Mouse (Mus musculus): ENCODE data around the gene Plcl2. TPM values are rescaled to one million over a fixed set of nuclear protein-coding genes. Genes with fewer than 3 reads are reported as not detected.

Gene Plcl2
- polyA plus RNA-seq, 1 experiment: 11.5 TPM

DNA sequence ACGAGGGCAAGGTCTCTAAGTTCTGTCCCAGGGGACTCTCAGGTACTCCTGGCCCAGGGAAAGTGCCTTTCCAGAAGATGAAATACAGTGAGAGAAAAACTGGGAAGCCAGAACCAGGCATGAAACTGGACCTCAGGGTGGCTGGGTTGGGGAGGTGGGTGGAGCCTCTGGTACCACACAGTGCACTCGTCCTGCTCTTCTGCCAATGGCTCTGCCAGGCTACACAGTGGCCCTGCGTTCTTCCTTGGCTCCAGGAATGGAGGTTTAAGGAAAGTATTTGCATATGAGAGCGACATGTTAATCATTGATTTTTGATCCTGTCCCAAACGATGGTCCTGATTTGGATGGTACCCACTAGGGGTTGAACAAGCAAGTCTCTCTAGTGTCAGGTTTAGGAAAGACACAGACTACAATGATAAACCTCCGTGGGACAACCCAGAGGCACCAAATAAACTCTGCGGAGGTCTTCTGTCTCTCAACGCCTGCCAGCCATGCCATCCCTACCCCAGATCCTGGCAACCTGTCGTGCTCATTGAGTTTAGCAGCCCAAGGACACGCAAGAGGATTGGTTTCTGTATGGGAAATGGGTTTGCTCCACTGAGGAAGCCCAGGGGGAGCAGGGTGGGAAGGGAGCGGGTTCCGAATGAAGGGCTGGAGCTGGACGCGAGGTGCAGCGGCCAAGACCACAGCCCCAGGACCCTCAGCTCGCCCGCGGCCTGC is 988 bp upstream of the Plcl2 start:
- WGBS: 31% methylated on average over 18 of the region's 18 CpGs
- no peak for DNase-seq (ENCODE audit: low read depth in 1 of 2, low spot score in 2 of 2)
- TF ChIP-seq CTCF (IDR thresholded peaks at IDR 0.05; ENCODE audit: extremely low read depth, insufficient read depth, insufficient read length, insufficient replicate concordance) (no peak), POLR2A (IDR thresholded peaks at IDR 0.05; ENCODE audit: low read depth, low read length) (no peak)
- H3K36me3 ChIP-seq (ENCODE audit: control insufficient read depth, insufficient read depth, low read length): no peaks in the 10 kb centered on the region
- no peaks in the 10 kb centered on the region for H3K27me3 ChIP-seq (ENCODE audit: control insufficient read depth, insufficient read depth, low read length)
- peak overlapping the region; percentile 92 for H3K27ac ChIP-seq (ENCODE audit: insufficient read depth, low read length)
- peak overlapping the region; percentile 79 for H3K4me3 ChIP-seq (ENCODE audit: extremely low read depth, insufficient read depth, insufficient read length)
- H3K4me1 ChIP-seq (ENCODE audit: control insufficient read depth, insufficient read depth, insufficient read length): peaks cover 9% of the 10 kb centered on the region

DNA sequence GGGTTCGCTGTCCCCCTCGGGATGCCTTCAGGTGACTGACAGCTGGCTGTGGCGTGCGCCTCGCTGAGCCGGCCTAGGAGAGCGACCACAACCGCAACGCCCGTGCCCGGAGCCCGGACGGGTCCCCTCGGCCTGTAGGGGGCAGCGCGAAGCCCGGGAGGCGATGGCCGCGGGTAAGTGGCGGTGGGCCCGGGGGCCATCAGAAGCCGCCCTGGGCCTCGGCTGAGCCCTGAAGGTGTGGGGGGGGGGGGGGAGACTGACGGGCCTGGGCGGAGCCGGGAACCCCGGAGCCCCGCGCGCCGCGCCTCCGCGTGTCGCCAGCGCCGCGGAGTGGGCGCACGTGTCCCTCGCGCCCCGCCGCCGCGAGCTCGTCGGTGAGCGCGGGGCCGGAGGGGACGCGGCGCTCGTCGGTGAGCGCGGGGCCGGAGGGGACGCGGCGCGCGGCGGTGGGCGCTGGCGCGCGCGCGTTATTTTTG is 390 bp upstream of the Plcl2 start:
- under 1% methylated on average over 44 of the region's 72 CpGs for WGBS
- peak in 1 of 2 experiments; percentile 78 for DNase-seq (ENCODE audit: low read depth in 1 of 2, low spot score in 2 of 2)
- peak overlapping the region; percentile 92 for H3K27ac ChIP-seq (ENCODE audit: insufficient read depth, low read length)

DNA sequence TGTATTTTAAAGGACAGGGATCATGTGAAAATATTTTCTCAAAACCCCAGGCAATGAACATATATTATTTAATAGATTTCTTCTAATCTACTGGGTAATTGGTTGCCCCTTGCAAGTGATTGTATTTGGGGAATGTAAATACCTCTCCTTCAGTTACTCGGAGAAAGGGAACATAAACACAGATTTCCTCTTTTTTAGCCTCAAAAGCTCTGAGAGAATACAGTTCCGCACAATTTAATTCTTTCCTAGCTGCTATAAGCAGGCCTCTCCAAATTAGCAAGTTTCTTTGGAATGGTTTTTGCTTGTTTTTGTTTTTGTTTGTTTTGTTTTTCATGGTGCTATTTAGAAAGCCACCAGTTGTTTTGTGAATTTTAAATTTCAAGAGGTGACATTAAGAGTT is 1.1 kb downstream of the Plcl2 start:
- Histone ChIP-seq H3K4me3 (ENCODE audit: extremely low read depth, insufficient read depth, insufficient read length) (peak overlapping the region; percentile 79), H3K27me3 (ENCODE audit: control insufficient read depth, insufficient read depth, low read length) (no peaks in the 10 kb centered on the region), H3K27ac (ENCODE audit: insufficient read depth, low read length) (peak overlapping the region; percentile 92; the same call in 1 of the 2 replicates), H3K36me3 (ENCODE audit: control insufficient read depth, insufficient read depth, low read length) (no peaks in the 10 kb centered on the region), H3K4me1 (ENCODE audit: control insufficient read depth, insufficient read depth, insufficient read length) (peaks cover 14% of the 10 kb centered on the region)
- DNase-seq (ENCODE audit: low read depth in 1 of 2, low spot score in 2 of 2): no peak
- TF ChIP-seq CTCF (IDR thresholded peaks at IDR 0.05; ENCODE audit: extremely low read depth, insufficient read depth, insufficient read length, insufficient replicate concordance): no peak
- no peak for TF ChIP-seq POLR2A (IDR thresholded peaks at IDR 0.05; ENCODE audit: low read depth, low read length)
- WGBS: 20% methylated on average over 2 of the region's 2 CpGs

More for the DNA sequence above, 390 bp upstream of the Plcl2 start:
- Histone ChIP-seq H3K27me3 (ENCODE audit: control insufficient read depth, insufficient read depth, low read length) (no peaks in the 10 kb centered on the region), H3K4me1 (ENCODE audit: control insufficient read depth, insufficient read depth, insufficient read length) (peaks cover 11% of the 10 kb centered on the region), H3K4me3 (ENCODE audit: extremely low read depth, insufficient read depth, insufficient read length) (peak overlapping the region; percentile 79), H3K36me3 (ENCODE audit: control insufficient read depth, insufficient read depth, low read length) (no peaks in the 10 kb centered on the region)
- TF ChIP-seq CTCF (IDR thresholded peaks at IDR 0.05; ENCODE audit: extremely low read depth, insufficient read depth, insufficient read length, insufficient replicate concordance) (peak; percentile 48; the same call in 1 of the 2 replicates), POLR2A (IDR thresholded peaks at IDR 0.05; ENCODE audit: low read depth, low read length) (no peak)

DNA sequence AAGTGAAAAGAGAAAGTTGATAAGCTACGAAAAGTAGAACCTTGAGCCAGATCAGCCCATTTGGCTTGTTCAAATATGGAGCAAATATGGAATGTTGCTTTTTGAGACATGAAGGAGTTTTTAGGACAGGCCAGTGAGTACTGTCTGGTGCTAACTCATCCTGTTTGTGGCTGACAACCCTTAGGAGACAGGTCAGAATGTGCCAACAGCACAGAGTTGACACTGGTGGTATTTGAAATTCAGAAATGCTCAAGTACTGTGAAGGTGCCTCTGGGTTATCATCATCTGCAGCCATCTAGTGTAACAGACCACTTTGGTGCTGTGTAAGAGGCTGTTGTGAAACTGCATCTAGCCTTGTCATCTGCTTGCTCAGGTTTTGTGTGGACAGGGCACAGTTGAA is 1.5 kb downstream of the Plcl2 start:
- TF ChIP-seq POLR2A (IDR thresholded peaks at IDR 0.05; ENCODE audit: low read depth, low read length) (no peak), CTCF (IDR thresholded peaks at IDR 0.05; ENCODE audit: extremely low read depth, insufficient read depth, insufficient read length, insufficient replicate concordance) (no peak)
- H3K27ac ChIP-seq (ENCODE audit: insufficient read depth, low read length): peak overlapping the region; percentile 64; the same call in 1 of the 2 replicates
- 9% methylated on average over 1 of the region's 1 CpGs for WGBS
- H3K4me1 ChIP-seq (ENCODE audit: control insufficient read depth, insufficient read depth, insufficient read length): peaks cover 16% of the 10 kb centered on the region
- H3K27me3 ChIP-seq (ENCODE audit: control insufficient read depth, insufficient read depth, low read length): no peaks in the 10 kb centered on the region
- H3K4me3 ChIP-seq (ENCODE audit: extremely low read depth, insufficient read depth, insufficient read length): peak overlapping the region; percentile 42
- no peaks in the 10 kb centered on the region for H3K36me3 ChIP-seq (ENCODE audit: control insufficient read depth, insufficient read depth, low read length)
- DNase-seq (ENCODE audit: low read depth in 1 of 2, low spot score in 2 of 2): no peak

DNA sequence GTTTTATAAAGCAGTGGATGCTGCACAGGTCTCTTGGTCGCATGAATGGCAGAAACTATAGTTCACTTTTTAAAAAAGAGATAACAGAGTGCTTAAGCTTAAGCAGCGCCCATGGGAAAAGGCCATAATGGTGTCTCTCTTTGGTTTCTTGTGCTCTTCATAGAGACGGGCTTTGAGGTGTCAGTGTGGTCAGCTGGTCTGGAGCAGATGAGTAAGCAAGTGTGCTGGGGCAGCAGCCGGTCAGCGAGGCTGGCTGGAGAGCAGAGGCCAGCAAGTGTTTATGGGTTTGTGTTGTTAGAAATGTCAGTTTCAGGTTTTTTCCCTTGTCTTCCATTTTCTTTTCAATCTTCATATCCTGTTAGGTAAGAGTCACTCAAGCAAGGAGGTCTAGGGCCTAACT is 3.0 kb downstream of the Plcl2 start:
- Histone ChIP-seq H3K27me3 (ENCODE audit: control insufficient read depth, insufficient read depth, low read length) (no peaks in the 10 kb centered on the region), H3K4me3 (ENCODE audit: extremely low read depth, insufficient read depth, insufficient read length) (no peak overlapping the region), H3K36me3 (ENCODE audit: control insufficient read depth, insufficient read depth, low read length) (no peaks in the 10 kb centered on the region), H3K4me1 (ENCODE audit: control insufficient read depth, insufficient read depth, insufficient read length) (peaks cover 21% of the 10 kb centered on the region), H3K27ac (ENCODE audit: insufficient read depth, low read length) (peak overlapping the region; percentile 78; the same call in 1 of the 2 replicates)
- 73% methylated on average over 5 of the region's 5 CpGs for WGBS
- no peak for DNase-seq (ENCODE audit: low read depth in 1 of 2, low spot score in 2 of 2)
- TF ChIP-seq POLR2A (IDR thresholded peaks at IDR 0.05; ENCODE audit: low read depth, low read length): no peak
- no peak for TF ChIP-seq CTCF (IDR thresholded peaks at IDR 0.05; ENCODE audit: extremely low read depth, insufficient read depth, insufficient read length, insufficient replicate concordance)

DNA sequence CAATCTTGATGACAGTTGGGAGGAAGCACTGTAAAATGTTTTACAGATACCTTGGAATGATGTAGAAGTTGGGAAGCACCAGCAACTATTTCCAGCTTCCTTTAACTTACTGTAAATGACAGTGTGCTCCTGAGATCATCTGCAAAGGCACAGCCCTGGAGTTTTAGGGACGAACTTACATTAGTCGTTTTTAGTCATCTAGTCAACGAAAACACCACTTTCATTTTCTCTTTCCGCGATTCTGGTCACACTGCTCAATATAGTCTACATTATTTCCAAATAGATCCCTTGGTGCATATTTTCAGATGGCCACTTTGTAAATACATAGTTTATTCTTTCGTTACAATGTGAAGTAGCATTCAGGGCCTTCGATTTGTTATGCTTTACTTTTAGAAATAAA is 3.6 kb downstream of the Plcl2 start:
- no peak for DNase-seq (ENCODE audit: low read depth in 1 of 2, low spot score in 2 of 2)
- no peak overlapping the region; the same call in 1 of the 2 replicates for H3K27ac ChIP-seq (ENCODE audit: insufficient read depth, low read length)
- peaks cover 24% of the 10 kb centered on the region for H3K4me1 ChIP-seq (ENCODE audit: control insufficient read depth, insufficient read depth, insufficient read length)
- no peaks in the 10 kb centered on the region for H3K27me3 ChIP-seq (ENCODE audit: control insufficient read depth, insufficient read depth, low read length)
- H3K36me3 ChIP-seq (ENCODE audit: control insufficient read depth, insufficient read depth, low read length): no peaks in the 10 kb centered on the region
- 41% methylated on average over 7 of the region's 7 CpGs for WGBS
- no peak for TF ChIP-seq CTCF (IDR thresholded peaks at IDR 0.05; ENCODE audit: extremely low read depth, insufficient read depth, insufficient read length, insufficient replicate concordance)
- TF ChIP-seq POLR2A (IDR thresholded peaks at IDR 0.05; ENCODE audit: low read depth, low read length): no peak
- H3K4me3 ChIP-seq (ENCODE audit: extremely low read depth, insufficient read depth, insufficient read length): peak overlapping the region; percentile 28; the same call in 1 of the 2 replicates

DNA sequence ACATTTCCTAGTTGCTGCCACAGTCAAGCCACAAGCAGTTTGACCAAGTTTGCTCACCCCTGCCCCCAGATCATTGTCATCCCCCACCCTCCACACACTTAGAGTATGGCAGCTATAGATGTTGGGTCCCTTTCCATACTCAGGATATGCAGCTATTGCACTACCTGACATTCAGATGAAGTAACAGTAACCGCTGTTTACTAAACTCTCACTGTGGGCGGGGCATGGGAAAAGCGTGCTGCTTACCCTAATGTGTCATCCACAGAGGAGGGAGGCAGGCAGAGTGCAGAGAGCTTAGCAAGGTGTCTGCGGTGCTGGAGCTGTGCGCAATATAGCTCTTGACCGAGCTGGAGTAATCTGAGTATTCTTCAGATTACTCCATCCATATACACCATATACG is 4.2 kb downstream of the Plcl2 start:
- Histone ChIP-seq H3K27me3 (ENCODE audit: control insufficient read depth, insufficient read depth, low read length) (no peaks in the 10 kb centered on the region), H3K4me1 (ENCODE audit: control insufficient read depth, insufficient read depth, insufficient read length) (peaks cover 27% of the 10 kb centered on the region), H3K27ac (ENCODE audit: insufficient read depth, low read length) (no peak overlapping the region), H3K36me3 (ENCODE audit: control insufficient read depth, insufficient read depth, low read length) (no peaks in the 10 kb centered on the region), H3K4me3 (ENCODE audit: extremely low read depth, insufficient read depth, insufficient read length) (no peak overlapping the region)
- WGBS: 89% methylated on average over 7 of the region's 7 CpGs
- DNase-seq (ENCODE audit: low read depth in 1 of 2, low spot score in 2 of 2): no peak
- no peak for TF ChIP-seq CTCF (IDR thresholded peaks at IDR 0.05; ENCODE audit: extremely low read depth, insufficient read depth, insufficient read length, insufficient replicate concordance)
- TF ChIP-seq POLR2A (IDR thresholded peaks at IDR 0.05; ENCODE audit: low read depth, low read length): no peak

Data from spleen, adult 2 months (tissue).